Mouse (Mus musculus) liver (tissue): Measurements from ENCODE around the gene Dcst1.
A peak's percentile ranks its signal among the peaks of the same experiment; 100 is the strongest.

ENCODE experiments used
- DNase-seq: peaks from one replicate; pipeline ENCODE4 v3.0.0-alpha.2; 2020; ENCODE audit warnings: mixed read lengths

Dcst1 gene

DNA sequence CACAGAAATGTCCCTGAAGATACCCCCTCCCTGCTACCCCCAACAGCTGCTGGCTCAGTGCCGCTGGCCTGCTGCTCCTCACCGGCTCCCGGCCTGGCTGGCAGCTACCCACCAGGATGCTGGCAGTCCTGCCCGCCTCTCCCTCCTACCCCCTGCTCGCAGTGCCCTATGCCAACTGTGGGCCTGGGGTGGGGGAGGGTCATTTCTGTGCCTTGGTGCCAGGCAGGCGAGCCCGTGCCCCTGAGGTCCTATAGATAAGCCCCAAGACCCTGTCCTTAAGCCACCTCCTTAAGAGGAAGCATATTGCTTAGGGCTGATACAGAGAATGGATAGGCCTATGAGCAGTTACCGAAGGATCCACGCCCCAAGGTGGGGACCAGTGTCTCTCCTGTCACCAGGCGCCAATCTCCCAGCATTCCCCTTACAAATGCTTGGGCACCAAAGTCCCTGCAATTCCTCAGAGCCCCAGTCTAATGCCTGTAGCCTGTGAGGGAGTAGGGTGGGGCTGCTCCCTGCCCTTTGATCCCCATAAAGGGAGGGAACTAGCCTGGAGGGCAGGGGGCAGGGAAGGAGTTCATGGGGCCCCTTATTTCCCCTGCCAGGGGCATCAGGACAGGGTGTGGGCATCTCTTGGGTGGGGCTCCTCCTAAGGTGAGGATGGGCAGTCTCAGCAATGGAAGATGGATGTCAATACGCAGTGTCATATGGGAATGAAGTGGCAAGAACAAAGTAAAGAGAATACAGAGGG is 23.3 kb upstream of the Dcst1 start:
- no peak for DNase-seq

DNA sequence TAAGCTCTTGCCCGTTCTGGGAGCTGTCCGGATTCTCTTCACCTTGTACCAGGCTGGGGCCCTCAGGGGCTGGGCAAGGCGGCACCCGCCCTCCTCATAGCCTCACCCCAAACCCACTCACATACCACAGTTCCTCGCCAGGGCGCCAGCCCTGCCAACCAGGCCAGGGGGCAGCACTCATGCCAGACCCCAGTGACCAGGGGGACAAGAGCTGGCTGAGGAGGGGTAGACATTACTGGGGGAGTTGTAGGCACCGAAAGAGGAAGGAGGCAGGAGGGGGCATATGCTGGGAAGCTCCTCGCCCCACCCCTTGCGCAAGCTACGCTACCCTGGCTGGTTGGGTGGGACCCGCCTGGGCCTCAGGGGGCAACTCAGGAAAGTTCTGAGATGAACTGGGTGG is 22.6 kb upstream of the Dcst1 start:
- DNase-seq = no peak

DNA sequence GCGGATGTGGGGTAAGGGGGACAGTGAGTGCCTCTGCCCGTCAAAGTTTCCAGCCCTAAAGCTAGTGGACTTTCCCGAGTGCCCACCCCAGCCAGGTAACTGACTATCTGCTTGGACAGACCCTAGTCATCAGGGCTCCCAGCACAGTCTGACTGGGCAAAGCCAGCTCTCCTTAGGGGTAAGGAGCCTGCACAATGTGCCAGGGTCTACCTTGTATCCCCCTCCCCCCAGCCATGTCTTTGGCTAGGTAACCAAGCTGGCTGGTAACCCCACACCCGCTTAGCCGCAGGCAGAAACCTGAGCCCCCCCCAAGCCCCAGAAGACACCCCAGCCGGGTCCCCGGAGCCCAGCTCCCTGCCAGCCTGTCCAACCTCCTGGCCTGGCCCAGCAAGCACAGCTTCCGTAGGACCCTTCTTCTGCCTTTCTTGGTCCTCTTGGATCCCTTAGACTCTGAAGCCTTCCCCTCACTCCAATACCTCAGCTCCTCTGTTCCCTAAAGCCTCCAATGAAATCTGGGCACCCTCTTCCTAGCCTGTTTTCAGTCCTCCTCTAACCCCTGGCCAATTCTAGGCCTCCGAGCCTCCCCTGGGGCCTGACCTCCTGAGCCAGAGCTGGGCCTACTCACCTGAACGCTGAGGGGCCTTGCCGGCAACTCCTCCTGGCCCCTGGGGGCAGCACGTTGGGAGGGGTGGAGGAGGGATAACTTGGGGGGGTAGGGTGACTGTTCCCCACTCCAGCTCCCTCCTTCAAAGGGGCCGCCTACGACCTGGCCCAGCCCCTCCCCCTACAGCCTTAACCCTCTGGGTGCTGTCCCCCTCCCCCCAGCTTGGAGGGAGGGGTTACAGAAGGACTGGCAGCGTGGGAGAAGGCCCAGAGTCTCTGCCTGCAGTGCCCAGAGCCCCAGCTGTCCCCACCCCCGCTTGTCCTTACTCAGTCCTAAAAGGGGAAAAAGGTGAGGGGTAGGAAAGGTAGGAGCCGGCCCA is 21.7 kb upstream of the Dcst1 start:
- no peak for DNase-seq

GRCm38 (mm10) chr3:89385451-89385850 is 20.4 kb upstream of the Dcst1 start:
- no peak for DNase-seq

GRCm38 (mm10) chr3:89384331-89385076 is 19.5 kb upstream of the Dcst1 start:
- no peak for DNase-seq

DNA sequence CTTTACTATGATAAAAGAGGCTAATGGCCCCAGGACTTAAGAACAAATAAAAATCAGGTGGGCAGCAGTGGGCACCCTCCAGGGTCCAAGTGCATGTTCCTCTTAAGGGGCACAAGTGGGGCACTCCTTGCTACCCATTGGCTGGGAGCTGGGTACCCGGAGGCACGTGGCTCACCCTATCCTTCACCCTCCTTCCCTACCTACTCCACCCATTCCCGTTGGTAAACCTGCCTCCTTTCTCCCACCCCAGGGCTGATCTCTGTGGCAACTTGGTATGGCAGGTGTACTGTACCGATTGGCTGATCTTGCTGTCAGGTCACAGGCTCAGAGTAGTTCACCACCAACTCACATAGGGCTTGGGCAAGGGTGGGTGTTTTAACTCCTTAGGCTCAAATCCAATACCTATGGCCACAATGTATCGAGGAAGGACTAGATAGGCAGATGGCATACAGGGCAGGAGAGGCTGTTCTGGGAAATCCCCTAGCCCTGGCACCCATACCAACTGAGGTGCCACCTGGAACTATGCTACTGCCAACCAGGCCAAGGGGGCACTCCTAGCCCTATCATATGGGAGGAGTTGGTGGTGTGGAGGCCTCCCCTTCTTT is 18.7 kb upstream of the Dcst1 start:
- no peak for DNase-seq

- DNase-seq = no peak
Measured at GRCm38 (mm10) chr3:89382950-89383349, 17.9 kb upstream of the Dcst1 start.

GRCm38 (mm10) chr3:89382033-89382882 is 17.2 kb upstream of the Dcst1 start:
- no peak for DNase-seq

DNA sequence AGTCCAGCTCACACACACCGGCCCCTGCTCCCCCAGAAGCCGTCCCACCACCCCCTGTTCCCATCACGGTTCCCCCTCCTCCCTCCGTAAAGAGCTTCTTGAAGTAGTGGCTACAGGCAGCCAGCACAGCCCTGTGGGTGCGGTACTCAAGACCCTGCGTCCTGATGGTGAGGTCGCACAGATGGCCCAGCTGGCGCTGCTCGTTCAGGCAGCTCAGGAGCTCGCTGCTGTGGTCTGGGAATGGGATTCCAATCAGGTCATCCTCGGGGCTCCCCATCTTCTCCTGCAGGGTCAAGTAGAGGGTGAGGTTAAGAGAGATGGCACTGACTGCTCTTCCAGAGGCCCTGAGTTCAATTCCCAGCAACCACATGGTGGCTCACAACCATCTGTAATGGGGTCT is 16.2 kb upstream of the Dcst1 start:
- DNase-seq = no peak

DNA sequence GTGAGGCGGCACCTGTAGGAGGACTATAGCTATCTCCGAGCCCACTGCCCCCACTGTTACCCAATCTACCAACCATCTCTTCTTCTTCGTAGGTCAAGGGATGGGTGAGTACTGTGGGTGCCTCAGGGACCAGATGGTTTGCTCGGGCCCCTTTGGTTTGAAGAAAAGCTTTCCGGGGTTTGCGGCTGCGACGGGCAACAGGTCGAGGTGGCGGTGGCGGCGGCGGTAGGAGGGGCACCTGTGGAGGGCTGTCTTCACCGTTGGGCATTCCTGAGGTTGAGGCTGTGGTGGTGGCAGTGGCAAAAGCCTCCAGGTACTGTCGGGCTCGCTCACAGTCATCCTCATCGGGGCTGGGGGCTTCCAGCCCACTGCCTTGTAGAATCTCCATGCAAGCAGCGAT is 15.7 kb upstream of the Dcst1 start:
- no peak for DNase-seq

GRCm38 (mm10) chr3:89380291-89380690 is 15.2 kb upstream of the Dcst1 start:
- DNase-seq = no peak

GRCm38 (mm10) chr3:89379388-89380131 is 14.5 kb upstream of the Dcst1 start:
- DNase-seq = no peak

DNA sequence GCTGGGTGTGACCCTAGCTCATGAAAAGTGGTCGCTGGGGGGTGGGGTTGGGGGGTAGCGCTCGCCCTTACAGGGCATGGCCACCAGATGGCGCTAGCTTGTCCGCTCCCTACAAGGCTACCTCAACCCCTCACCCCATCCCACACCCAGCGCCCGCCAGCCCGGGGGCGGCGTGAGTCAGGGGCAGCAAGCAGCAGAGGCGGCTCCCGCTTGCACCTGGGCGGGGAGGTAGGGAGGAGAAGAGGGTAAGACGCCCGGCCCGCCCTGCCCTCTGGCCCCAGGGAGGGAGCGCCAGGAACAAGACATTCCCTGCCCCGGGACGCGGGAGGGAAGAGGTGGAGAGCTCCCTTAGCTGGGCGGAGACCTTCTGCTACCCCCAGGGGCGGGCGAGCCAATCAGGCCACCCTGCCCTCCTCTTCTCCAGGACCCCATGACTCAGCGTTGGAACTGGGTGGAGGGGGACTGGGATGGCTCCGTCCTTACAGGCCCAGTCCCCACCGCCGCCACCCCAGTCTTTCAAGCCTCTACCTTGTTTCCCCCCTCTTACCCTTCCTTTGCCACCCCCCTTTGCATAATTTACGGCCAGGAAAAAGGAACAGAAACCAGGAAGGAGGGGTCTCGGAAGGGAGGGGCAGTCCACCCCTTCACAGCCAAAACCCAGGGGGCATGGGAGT is 13.5 kb upstream of the Dcst1 start:
- peak; percentile 71 for DNase-seq

DNA sequence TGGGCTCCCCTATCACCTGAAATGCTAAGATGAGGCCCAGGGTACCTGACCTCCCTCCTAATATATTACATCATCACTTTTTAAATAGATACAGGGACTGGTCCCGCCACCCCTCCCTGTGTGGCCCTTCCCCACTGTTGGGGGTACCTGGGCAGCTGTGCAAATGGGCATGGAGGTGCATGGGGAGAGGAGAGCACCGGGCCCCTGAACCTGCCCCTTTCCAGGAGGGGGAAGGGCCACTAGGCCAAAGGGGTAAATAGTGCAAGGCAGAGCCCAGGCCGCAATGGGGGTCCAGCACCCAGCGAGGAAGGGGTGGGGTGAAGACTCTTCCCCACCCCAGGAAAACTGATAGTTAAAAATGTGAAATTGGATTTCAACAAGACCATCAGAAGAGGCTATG is 12.8 kb upstream of the Dcst1 start:
- DNase-seq = no peak

DNA sequence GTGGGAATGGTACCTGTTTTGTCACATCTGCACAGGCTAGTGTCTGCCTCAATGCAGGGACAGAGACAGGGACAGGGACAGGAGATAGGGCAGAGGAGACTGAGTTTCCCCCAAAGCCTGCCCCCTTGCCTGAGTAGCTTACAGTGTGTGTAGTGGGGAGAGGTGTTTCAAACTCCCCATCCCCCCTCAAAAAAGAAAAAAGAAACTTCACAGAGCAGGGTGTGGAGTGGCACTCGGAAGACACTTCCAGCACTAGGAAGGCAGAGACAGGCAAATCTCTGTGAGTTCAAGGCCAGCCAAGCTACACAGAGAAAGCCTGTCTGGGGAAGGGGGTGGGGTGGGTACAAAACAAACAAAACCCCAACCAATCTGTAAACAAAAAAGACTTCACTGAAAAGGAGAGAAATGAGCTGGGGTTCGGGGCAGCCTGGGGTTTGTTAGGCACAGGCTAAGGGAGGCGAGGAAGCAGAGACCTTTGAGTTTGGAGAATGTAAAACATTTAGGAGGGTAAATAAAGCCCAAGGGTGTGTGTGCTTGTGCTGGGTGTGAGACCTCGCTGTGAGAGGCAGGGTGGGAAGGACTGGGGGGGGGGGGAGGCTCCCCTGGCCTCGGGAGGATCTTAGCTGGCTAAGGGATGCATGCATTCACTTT is 8.7 kb upstream of the Dcst1 start:
- DNase-seq = no peak

DNA sequence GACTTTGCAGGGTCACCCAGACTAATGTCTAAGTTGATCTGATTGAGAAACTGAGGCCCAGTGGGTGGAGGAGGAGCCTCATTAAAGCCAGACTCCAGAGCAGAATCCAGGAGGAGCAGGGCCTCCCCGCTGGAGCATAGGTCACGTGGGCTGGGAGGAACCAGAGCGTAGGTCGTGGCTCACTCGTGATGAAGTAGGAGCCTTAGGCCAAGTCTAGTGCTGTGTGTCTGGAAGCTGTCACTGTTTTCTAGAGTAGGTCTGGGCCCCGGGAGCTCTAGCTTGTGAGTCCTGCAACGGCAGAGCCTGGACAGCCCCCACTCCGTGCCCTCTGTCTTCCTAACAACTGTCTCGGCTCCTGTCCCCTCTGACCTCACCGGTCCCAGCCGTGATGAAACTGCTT is 2.3 kb upstream of the Dcst1 start:
- no peak for DNase-seq

DNA sequence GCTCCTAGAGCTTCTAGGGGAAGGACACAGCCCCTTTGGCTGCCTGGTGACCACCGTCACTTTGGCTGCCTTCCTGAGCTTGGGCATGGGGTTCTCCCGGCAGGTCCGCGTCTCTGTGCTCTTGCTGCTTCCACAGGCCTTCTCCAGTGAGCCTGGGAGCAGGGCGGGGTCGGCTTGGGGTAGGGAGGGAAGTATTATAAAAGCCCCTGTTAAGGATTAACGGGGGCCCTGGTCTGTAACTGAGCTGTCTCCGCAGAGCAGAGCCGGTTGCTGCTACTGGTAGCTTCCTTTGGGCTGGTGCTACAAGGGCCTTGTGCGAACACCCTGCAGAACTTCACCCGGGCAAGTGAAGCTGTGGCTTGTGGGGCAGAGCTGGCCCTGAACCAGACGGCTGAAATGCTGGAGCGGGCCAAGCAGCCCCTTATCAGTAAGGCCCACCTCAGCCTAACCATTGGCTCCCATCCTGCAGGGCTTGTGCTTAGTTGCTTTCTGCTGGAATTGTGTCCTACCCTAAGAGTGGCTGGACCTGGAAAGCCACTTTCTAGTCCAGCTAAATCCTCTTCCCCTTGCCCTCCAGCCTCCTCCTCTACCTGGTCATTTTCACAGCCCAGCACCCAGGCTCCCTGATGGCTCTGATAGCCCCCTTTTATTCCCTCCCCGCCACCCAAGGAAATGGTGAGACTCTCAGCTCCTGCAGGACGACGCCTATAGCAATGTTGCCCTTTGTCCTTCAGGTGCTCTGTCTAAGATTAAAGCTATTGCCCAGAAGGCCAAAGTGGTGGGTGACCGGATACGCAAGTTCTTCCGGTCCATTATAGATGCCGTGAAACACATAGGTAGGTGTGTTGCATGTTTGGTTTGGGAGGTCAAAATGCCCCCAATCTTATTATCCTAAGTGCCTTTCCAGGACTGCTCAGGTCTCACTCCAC is 697 bp upstream of the Dcst1 start:
- no peak for DNase-seq

GRCm38 (mm10) chr3:89364631-89365030 is 422 bp downstream of the Dcst1 start:
- DNase-seq = no peak

- DNase-seq = no peak
Measured at GRCm38 (mm10) chr3:89361675-89362074, 3.4 kb downstream of the Dcst1 start, which contains the start of gene Dcst2. TSS of gene Dcst2 (plus strand) at chr3:89361975.
